Mouse (Mus musculus) E14TG2a.4 (cell line): ENCODE results near the gene Zfhx3.

Experiments
- CTCF ChIP-seq: conservative IDR thresholded peaks from 2 replicates; pipeline ENCODE4 v1.5.1; 2014; ENCODE audit warnings: low read length
- NANOG ChIP-seq: IDR thresholded peaks from 2 replicates; pipeline ENCODE4 v1.6.1; 2014; ENCODE audit warnings: borderline replicate concordance, low read length, mixed read lengths
- POU5F1 ChIP-seq: IDR thresholded peaks from 2 replicates; pipeline ENCODE4 v1.6.1; 2014; ENCODE audit warnings: low read length, borderline replicate concordance

DNA sequence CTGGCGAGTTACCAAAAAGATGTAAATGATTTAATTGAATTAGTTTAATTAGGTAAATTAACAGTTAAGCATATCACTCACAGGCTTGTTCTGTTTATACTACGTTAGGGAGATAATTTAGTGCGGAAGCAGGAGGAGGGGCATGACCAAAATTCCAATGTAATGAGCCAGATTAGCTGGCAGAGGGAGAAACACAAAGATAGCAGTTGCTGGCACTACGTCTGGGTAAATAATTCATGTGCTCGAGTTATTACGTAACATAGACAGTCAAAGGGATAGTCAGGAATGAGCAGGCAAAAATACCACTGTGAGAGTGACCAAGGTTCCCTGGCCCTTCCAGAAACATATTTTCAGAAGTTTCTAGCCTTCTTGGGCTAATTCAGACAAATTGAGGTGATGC, 426.6 kb downstream of the Zfhx3 start:
- no peak for TF ChIP-seq CTCF
- TF ChIP-seq NANOG: no peak
- no peak for TF ChIP-seq POU5F1
